Mouse (Mus musculus): ENCODE results near the gene Trappc3l.
"Not testable (repeated sequence)": the region's sequence is repeated elsewhere in the genome, so short reads cannot be mapped to it uniquely, and the experiment has no call there.

Gene Trappc3l

GRCm38 (mm10) chr10:34037401-34037800 is at the start of gene Trappc3l:
Trappc3l (plus strand) TSS chr10:34037597.
- no peak for DNase-seq

GRCm38 (mm10) chr10:33996686-33997085 is 40.7 kb upstream of the Trappc3l start:
- DNase-seq = not testable (repeated sequence)

DNA sequence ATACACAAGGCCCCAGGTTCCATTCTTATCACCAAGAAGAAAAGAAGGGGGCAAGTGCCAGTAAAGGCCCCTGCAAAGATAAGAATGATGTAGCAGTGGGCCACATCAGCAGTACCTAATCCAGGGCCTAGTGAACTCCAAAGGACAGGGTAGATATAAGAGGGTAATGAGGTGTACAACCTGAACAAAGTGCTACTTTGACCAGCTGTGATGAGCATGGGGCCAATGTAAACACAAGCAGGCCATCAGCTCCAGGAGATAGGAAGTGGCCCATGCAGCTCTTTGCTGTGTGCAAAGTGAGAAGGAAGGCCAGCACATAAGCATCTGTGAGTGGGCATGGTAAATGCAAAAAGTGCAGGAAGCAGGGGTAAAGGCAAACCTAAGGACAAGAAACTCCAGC is 39.0 kb upstream of the Trappc3l start:
- no peak for DNase-seq

DNA sequence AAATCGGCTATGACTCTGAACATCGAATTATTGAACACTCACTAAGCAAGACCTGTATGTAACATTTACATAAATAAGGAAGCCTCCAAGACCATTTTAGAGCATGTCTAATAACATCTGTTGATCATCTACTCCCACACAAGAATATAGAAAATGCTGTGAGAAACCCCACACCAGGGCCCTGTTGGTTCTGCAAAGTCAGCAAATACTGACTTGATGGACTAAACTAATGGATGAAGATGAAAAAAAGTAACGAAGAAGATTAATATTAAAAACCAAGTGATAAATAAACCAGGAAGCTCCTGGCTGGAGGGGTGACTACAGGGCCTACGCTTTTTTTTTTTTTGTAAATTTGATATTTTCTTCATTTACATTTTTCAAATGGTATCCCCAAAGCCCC is 24.8 kb upstream of the Trappc3l start:
- no peak for DNase-seq

DNA sequence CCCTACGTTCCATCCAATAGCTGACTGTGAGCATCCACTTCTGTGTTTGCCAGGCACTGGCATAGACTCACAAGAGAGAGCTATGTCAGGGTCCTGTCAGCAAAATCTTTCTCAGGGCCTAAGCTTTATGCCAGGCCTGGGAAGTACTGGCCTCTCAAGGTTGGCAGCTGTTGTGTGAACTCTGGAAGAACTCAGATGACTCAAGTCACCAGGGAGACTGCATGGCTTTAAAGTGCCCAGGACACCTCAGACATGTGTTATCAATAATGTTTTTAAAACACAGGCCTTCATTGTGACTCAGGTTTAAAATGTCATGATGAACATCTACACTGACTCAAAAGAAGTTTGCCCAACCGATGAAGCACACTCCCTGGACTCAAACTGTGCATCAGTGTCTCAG is 24.2 kb upstream of the Trappc3l start:
- DNase-seq = no peak

DNA sequence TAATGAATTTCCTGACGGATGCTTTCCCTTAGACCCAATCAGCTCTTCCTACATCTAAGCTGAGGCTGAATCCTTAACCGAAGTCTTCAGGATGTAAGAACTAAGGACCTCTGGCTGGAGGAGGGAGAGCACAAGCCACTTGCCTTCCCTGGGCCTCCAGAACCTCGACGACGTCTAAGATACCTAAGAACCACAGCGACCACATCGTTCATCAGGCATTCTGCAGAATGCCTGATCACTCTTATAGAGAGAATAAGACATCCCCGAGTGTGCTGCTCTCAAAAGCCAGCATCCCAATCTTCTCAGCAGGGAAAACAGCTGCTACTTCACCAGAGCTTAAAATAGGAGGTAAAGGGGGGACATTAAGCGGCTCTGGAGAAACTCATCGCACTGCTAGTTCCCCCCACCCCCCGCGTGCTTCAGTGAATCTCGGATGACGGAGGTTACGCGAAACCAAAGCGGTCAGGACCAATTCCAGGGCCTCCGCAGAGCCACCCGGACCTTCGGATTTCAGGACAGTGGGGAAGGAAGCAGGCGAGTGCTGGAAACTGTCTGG is 18.6 kb upstream of the Trappc3l start:
- DNase-seq = no peak

- DNase-seq = peak; percentile 91 to 94
Measured at GRCm38 (mm10) chr10:34019302-34020075, 17.9 kb upstream of the Trappc3l start, which contains the start of gene Rwdd1. Rwdd1 (minus strand) TSS chr10:34019624.

- DNase-seq = no peak
Measured at GRCm38 (mm10) chr10:34030322-34030721, 7.1 kb upstream of the Trappc3l start.

DNA sequence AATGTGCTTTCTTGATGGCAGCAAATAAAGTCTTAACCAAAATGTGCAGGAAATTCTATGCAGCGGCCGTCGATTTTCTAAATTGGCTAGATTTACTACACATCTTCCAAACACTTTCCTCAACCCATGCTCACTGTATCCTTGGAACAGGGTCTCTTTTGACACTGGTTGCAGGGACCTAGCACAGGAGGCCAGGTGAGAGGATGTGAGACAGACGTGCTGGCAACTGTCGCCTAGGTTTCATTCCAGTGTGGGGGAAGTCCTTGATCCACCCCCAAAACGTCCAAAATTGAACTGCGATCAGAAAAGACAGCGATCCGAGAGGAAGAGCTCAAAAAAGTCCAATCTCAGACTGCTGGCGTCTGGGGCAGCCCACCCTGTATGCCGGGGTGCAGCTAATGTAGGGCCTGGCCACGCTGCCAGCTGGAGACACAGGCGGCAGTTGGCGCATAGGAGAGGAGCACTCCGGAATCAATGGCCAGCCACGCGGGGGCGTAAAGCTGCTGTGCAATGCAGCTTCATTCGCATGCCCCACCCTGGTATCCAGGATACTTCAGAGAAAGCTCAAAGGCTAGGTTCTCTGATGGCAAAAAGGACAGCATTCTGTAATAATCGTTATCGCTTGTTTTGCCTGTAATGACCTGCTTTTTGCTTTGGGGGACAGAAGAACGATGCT is 3.6 kb upstream of the Trappc3l start:
- DNase-seq = peak; percentile 45 to 67

DNA sequence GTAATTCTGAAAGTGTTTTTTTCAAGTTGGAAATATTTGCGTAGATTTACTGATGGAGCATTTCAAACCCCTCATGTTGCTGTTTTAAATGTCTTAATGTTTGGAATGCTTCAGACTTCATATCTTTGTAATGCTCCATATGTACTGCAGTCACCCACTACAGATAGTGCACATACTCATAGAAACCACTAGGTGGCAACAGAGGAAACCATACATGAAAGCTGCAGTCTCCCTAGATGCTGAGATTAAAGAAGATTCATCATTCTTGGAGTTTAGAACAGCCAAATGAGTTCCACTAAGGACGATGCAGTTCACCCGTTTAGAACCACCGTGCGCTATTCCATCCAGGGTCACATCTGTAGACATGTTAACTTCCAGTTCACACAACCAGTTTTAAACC is 810 bp upstream of the Trappc3l start:
- DNase-seq = no peak

DNA sequence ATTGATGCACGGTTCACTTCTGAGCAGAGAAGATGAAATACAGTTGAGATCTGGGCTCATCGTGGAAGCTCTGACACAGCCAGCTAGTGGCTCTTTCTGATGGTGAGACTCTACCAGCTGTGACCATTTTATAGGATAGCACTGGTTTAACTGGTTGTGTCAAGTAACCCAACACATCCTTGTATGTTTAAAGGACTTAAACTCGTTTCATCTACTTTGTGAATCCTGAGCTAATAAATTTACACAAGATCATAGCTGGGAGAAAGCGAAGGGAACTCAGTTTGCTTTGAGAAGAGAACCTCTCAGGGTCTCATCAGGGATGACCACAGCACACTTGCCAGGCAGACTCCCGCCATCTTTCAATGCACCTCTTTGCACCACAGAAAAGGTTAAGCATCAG is 6.8 kb downstream of the Trappc3l start, which contains the start of gene Calhm4:
TSS of gene Calhm4 (minus strand) at position 101 of the 400 bp plus-strand sequence.
- DNase-seq = no peak

DNA sequence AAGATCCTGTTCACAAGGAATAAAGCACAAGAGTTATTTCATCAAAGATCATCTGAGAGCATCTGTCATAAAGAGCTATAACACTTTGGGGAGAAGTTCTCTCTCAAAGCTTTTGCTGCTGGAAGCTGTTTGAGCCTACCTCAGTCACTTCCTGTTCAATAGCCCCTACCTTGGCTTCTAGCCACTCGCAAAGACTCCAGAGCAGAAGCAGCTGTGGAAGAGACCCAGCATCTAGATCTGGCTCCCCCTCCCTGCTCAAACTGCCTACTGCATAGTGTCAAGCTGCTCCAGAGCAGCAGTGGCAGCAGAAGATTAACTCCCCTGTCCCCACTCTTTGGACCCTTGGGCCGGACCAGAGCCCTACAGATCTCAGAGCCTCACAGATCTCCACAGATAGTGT is 16.6 kb downstream of the Trappc3l start:
- DNase-seq = no peak

GRCm38 (mm10) chr10:34066591-34066990 is 29.2 kb downstream of the Trappc3l start:
- no peak for DNase-seq

DNA sequence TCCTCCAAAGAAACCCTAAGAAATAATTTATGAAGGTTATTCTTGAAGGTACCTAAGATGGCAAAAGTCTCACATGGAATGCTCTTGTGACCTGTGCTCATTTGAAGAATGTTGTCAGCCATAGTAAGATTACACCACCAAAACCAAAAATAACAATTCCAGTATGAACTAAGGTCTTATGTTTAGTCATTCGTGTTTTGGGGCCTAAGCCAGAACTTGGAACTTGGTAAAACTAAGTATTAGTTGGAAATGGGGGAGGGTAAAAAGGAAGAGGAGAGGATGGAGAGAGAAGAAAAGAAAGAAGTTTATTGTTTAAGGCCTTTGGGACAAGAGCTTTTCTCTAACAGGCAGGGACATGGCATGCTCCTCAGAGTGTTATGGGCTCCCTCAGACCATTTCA is 32.2 kb downstream of the Trappc3l start:
- no peak for DNase-seq

- no peak for DNase-seq
Measured at GRCm38 (mm10) chr10:34070999-34071492, 33.6 kb downstream of the Trappc3l start.

DNA sequence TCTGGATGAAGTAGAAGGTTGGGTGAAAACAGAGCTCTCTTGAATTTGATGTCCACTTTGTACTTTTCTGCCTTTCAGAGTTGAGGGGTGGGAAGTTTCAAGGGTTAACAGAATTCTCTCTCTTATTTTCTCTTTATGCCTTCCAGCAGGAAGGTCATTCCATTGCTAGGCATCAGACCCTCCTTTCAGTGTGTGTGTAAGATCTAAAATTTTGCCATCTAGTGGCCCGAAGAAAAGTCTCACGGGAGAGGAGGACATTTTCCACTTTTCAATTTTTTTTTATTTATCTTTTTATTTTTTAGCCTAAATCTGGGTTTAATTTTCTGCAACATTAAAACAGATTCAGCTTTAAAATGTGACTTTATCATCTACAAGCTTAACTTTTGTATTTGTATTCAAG is 34.3 kb downstream of the Trappc3l start:
- DNase-seq = no peak

DNA sequence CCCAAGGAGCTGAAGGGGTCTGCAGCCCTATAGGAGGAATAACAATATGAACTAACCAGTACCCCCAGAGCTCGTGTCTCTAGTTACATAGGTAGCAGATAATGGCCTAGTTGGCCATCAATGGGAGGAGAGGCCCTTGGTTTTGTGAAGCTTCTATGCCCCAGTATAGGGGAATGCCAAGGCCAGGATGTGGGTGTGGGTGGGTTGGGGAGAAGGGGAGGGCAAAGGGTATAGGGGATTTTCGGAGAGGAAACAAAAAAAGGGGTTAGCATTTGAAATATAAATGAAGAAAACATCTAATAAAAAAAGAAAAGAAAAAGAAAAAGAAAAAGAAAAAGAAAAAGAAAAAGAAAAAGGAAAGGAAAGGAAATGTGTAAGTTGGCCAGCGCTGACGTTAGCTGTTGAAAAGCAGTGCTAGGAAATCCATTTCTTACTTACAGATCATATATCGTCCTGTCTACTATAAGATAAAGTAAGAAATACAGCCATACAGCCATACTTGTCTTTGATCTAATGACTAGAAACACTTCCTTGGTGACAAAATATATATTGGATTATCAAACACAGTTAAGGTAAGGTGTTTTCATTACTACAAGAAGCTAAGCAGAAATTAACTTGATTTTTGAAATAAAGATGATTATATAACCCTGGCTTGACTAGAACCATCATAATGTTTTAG is 37.3 kb downstream of the Trappc3l start:
- no peak for DNase-seq

DNA sequence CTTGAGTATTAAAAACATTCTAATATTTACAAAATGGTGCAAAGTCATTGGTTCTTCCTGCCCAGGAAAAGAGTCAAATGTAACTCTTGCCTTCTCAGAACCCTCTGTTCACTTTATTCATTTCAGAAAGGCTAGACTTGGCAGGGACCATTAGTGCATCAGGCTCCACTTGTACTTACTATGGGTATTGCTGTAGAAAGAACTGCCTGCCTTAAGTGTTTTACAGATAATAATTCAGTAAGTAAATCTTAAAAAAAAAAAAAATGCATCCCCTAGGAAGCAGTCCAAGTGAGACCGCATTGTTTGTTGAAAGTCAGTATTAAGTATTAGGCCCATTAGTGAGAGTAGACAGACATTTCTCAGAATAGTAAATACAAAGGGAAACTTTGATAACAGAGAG is 49.1 kb downstream of the Trappc3l start:
- no peak for DNase-seq

- no peak for DNase-seq
Measured at GRCm38 (mm10) chr10:34088515-34088914, 51.1 kb downstream of the Trappc3l start.

DNA sequence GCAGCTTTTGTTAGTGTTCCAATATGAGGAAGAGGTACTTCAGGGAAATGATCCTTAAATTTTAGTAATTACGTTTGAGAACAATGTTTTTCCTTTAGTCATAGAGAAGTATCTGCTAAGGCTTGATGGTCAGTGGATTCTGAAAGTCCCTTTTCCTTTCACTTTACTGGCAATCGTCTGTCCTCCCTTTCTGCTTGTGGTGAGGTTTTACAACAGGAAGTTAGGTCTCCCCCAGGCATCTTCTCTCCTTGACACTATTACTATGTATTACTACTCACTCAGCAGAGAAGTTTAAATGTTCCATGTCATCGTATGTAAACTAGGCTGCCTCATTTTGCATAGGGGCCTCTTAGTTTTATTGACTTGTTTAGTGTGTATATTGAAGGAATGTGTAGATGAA is 52.1 kb downstream of the Trappc3l start:
- DNase-seq = no peak

- no peak for DNase-seq
Measured at GRCm38 (mm10) chr10:34090481-34090880, 53.1 kb downstream of the Trappc3l start.

DNA sequence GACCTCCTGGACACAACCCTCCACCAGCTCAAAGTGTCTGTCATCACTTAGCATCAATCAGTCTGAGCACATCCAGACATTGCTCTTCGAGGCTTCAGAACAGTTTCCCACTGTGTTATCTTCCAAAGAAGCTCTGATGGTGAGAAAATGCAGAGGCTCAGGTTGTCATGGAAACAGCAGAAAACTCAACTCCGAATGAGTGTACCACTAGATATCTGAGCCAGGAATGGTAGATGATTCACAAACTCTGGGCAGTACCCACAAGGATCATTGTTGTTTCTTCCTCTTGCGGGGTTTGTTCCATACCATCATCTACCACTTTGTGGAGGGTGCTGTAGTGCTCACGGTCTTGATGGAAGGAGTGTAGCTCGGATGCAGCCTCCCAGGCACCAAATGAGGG is 54.5 kb downstream of the Trappc3l start:
- no peak for DNase-seq

- DNase-seq = no peak
Measured at GRCm38 (mm10) chr10:34095147-34095546, 57.8 kb downstream of the Trappc3l start.

Measured in spleen, adult 18-20 months (tissue).